Mouse (Mus musculus): ENCODE measurements around the gene Pip5kl1. TPM values are rescaled to one million over a fixed set of nuclear protein-coding genes. Genes with fewer than 3 reads are reported as not detected.

Pip5kl1 gene
- polyA plus RNA-seq, 1 experiment from 2014 or later = 1.1 TPM

GRCm38 (mm10) chr2:32620682-32621516 lies 46.3 kb downstream of the Pip5kl1 start:
- H3K36me3 ChIP-seq (ENCODE audit: control insufficient read depth, insufficient read depth, low read length) = peaks cover 33% of the 10 kb centered on the region
- DNase-seq (ENCODE audit: low spot score) (peak; percentile 85), ATAC-seq (ENCODE audit: low read depth) (peak; percentile 48)
- H3K4me1 ChIP-seq (ENCODE audit: control insufficient read depth, insufficient read depth, low read length) = peaks cover 26% of the 10 kb centered on the region
- peak overlapping the region; percentile 11; the same call in 1 of the 2 replicates for H3K4me2 ChIP-seq (ENCODE audit: low read depth, low read length)
- no peak overlapping the region for H3K4me3 ChIP-seq (ENCODE audit: low read depth, low read length)
- H3K27ac ChIP-seq (replicated peaks; ENCODE audit: low read depth, low read length) = peak overlapping the region; percentile 86
- 21% methylated on average over 4 of the region's 4 CpGs for WGBS
- no peaks in the 10 kb centered on the region for H3K27me3 ChIP-seq (replicated peaks; ENCODE audit: control insufficient read depth, insufficient read depth, low read length)
- no peaks in the 10 kb centered on the region for H3K9me3 ChIP-seq (ENCODE audit: control insufficient read depth, low read length)
- 0 out of 2 replicates have a peak overlapping the region, but pooled peaks have one; percentile 26 for H3K9ac ChIP-seq (ENCODE audit: low read depth, low read length)

- Histone ChIP-seq H3K9ac (ENCODE audit: low read depth, low read length) (0 out of 2 replicates have a peak within 1 kb of the TSS, but pooled peaks have one; percentile 26), H3K36me3 (ENCODE audit: control insufficient read depth, insufficient read depth, low read length) (peaks cover 27% of the 10 kb centered on the region), H3K4me1 (ENCODE audit: control insufficient read depth, insufficient read depth, low read length) (peaks cover 30% of the 10 kb centered on the region), H3K27me3 (replicated peaks; ENCODE audit: control insufficient read depth, insufficient read depth, low read length) (no peaks in the 10 kb centered on the region), H3K4me3 (ENCODE audit: low read depth, low read length) (no peak within 1 kb of the TSS), H3K4me2 (ENCODE audit: low read depth, low read length) (peak within 1 kb of the TSS; percentile 11; the same call in 1 of the 2 replicates), H3K9me3 (ENCODE audit: control insufficient read depth, low read length) (no peaks in the 10 kb centered on the region), H3K27ac (replicated peaks; ENCODE audit: low read depth, low read length) (peak within 1 kb of the TSS; percentile 86)
- WGBS = 22% methylated on average over 7 of the region's 7 CpGs
- ATAC-seq (ENCODE audit: low read depth) (0 out of 2 replicates have a peak, but pooled peaks have one; percentile 0), DNase-seq (ENCODE audit: low spot score) (no peak)
Observed at GRCm38 (mm10) chr2:32621517-32621859, 46.9 kb downstream of the Pip5kl1 start, which contains the start of gene Ak1. Gene Ak1 (plus strand): TSS chr2:32621758.

- Histone ChIP-seq H3K4me1 (ENCODE audit: control insufficient read depth, insufficient read depth, low read length) (peaks cover 36% of the 10 kb centered on the region), H3K9ac (ENCODE audit: low read depth, low read length) (no peak overlapping the region), H3K4me2 (ENCODE audit: low read depth, low read length) (no peak overlapping the region), H3K36me3 (ENCODE audit: control insufficient read depth, insufficient read depth, low read length) (peaks cover 1% of the 10 kb centered on the region; the same call in 1 of the 2 replicates), H3K27me3 (replicated peaks; ENCODE audit: control insufficient read depth, insufficient read depth, low read length) (no peaks in the 10 kb centered on the region), H3K9me3 (ENCODE audit: control insufficient read depth, low read length) (no peaks in the 10 kb centered on the region), H3K27ac (replicated peaks; ENCODE audit: low read depth, low read length) (peak overlapping the region; percentile 6; the same call in 1 of the 2 replicates), H3K4me3 (ENCODE audit: low read depth, low read length) (no peak overlapping the region)
- DNase-seq (ENCODE audit: low spot score) (no peak), ATAC-seq (ENCODE audit: low read depth) (no peak)
- 75% methylated on average over 5 of the region's 5 CpGs for WGBS
Observed at GRCm38 (mm10) chr2:32624111-32624748, 49.6 kb downstream of the Pip5kl1 start.

- Histone ChIP-seq H3K4me2 (ENCODE audit: low read depth, low read length) (peak overlapping the region; percentile 53), H3K4me1 (ENCODE audit: control insufficient read depth, insufficient read depth, low read length) (peaks cover 29% of the 10 kb centered on the region), H3K9ac (ENCODE audit: low read depth, low read length) (peak overlapping the region; percentile 54), H3K4me3 (ENCODE audit: low read depth, low read length) (peak overlapping the region; percentile 25), H3K27ac (replicated peaks; ENCODE audit: low read depth, low read length) (peak overlapping the region; percentile 74), H3K27me3 (replicated peaks; ENCODE audit: control insufficient read depth, insufficient read depth, low read length) (no peaks in the 10 kb centered on the region), H3K9me3 (ENCODE audit: control insufficient read depth, low read length) (no peaks in the 10 kb centered on the region), H3K36me3 (ENCODE audit: control insufficient read depth, insufficient read depth, low read length) (no peaks in the 10 kb centered on the region)
- peak; percentile 81 for DNase-seq (ENCODE audit: low spot score)
- ATAC-seq (ENCODE audit: low read depth) = peak; percentile 24; the same call in 1 of the 2 replicates
- WGBS = 5% methylated on average over 13 of the region's 13 CpGs
Observed at GRCm38 (mm10) chr2:32625212-32625872, 50.7 kb downstream of the Pip5kl1 start.

GRCm38 (mm10) chr2:32625873-32626694 lies 51.5 kb downstream of the Pip5kl1 start:
- 38% methylated on average over 5 of the region's 5 CpGs for WGBS
- peak overlapping the region; percentile 54 for H3K9ac ChIP-seq (ENCODE audit: low read depth, low read length)
- no peaks in the 10 kb centered on the region for H3K36me3 ChIP-seq (ENCODE audit: control insufficient read depth, insufficient read depth, low read length)
- DNase-seq (ENCODE audit: low spot score) (peak; percentile 66), ATAC-seq (ENCODE audit: low read depth) (peak; percentile 31; the same call in 1 of the 2 replicates)
- peak overlapping the region; percentile 25; the same call in 1 of the 2 replicates for H3K4me3 ChIP-seq (ENCODE audit: low read depth, low read length)
- peak overlapping the region; percentile 53 for H3K4me2 ChIP-seq (ENCODE audit: low read depth, low read length)
- H3K27ac ChIP-seq (replicated peaks; ENCODE audit: low read depth, low read length) = peak overlapping the region; percentile 74
- no peaks in the 10 kb centered on the region for H3K9me3 ChIP-seq (ENCODE audit: control insufficient read depth, low read length)
- H3K27me3 ChIP-seq (replicated peaks; ENCODE audit: control insufficient read depth, insufficient read depth, low read length) = no peaks in the 10 kb centered on the region
- peaks cover 21% of the 10 kb centered on the region for H3K4me1 ChIP-seq (ENCODE audit: control insufficient read depth, insufficient read depth, low read length)

- H3K27me3 ChIP-seq (replicated peaks; ENCODE audit: control insufficient read depth, insufficient read depth, low read length) = no peaks in the 10 kb centered on the region
- no peaks in the 10 kb centered on the region for H3K36me3 ChIP-seq (ENCODE audit: control insufficient read depth, insufficient read depth, low read length)
- H3K9me3 ChIP-seq (ENCODE audit: control insufficient read depth, low read length) = no peaks in the 10 kb centered on the region
- H3K4me2 ChIP-seq (ENCODE audit: low read depth, low read length) = no peak overlapping the region
- ATAC-seq (ENCODE audit: low read depth) (no peak), DNase-seq (ENCODE audit: low spot score) (no peak)
- no peak overlapping the region for H3K4me3 ChIP-seq (ENCODE audit: low read depth, low read length)
- WGBS = 65% methylated on average over 19 of the region's 20 CpGs
- no peak overlapping the region for H3K9ac ChIP-seq (ENCODE audit: low read depth, low read length)
- no peak overlapping the region for H3K27ac ChIP-seq (replicated peaks; ENCODE audit: low read depth, low read length)
- peaks cover 16% of the 10 kb centered on the region for H3K4me1 ChIP-seq (ENCODE audit: control insufficient read depth, insufficient read depth, low read length)
Observed at GRCm38 (mm10) chr2:32627266-32628043, 52.9 kb downstream of the Pip5kl1 start.

- H3K4me2 ChIP-seq (ENCODE audit: low read depth, low read length) = peak overlapping the region; percentile 7; the same call in 1 of the 2 replicates
Observed at GRCm38 (mm10) chr2:32628044-32628550, 53.5 kb downstream of the Pip5kl1 start.

More at GRCm38 (mm10) chr2:32628044-32628550, 53.5 kb downstream of the Pip5kl1 start:
- 57% methylated on average over 4 of the region's 4 CpGs for WGBS
- Histone ChIP-seq H3K27ac (replicated peaks; ENCODE audit: low read depth, low read length) (peak overlapping the region; percentile 48; the same call in 1 of the 2 replicates), H3K9me3 (ENCODE audit: control insufficient read depth, low read length) (no peaks in the 10 kb centered on the region), H3K27me3 (replicated peaks; ENCODE audit: control insufficient read depth, insufficient read depth, low read length) (no peaks in the 10 kb centered on the region), H3K36me3 (ENCODE audit: control insufficient read depth, insufficient read depth, low read length) (no peaks in the 10 kb centered on the region), H3K4me3 (ENCODE audit: low read depth, low read length) (no peak overlapping the region), H3K4me1 (ENCODE audit: control insufficient read depth, insufficient read depth, low read length) (peaks cover 16% of the 10 kb centered on the region), H3K9ac (ENCODE audit: low read depth, low read length) (no peak overlapping the region)
- ATAC-seq (ENCODE audit: low read depth) = no peak
- DNase-seq (ENCODE audit: low spot score) = no peak

Data from embryonic facial prominence, embryonic 14.5 days (tissue).